Mouse (Mus musculus): ENCODE results near the gene Cfap58.

DNA sequence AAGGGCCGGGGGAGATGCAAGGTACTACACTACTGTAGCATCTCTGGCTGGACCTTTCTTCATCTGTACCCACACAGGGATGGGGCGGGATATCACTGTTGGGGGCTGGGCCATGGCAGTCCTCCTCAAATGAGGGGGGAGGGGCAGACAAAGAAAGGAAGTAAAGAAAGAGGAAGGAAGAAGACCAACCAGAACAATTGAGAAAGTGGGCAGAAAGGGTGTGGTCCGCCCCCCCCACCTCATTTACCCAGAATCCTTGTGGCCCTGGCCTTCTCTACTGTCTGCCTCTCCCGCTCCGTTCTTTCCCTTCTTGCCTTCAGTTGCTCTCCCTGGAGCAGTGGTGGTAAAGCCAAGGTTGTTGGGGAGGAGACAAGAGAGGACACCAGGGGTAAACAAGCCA, 31.9 kb upstream of the Cfap58 start:
- TF ChIP-seq CTCF (IDR thresholded peaks at IDR 0.05; ENCODE audit: low read depth, low read length) (no peak), POLR2A (IDR thresholded peaks at IDR 0.05; ENCODE audit: extremely low read depth, insufficient read depth, low read length) (no peak)
